ENCODE assay signal across 11 mouse cellular contexts in genomic region chr15:94239127-94239526, GRCm38 (mm10).
"Had no signal": no experiment of that assay in that cellular context is flagged by ENCODE, and none has a peak within 500 bp of the region (broad histone marks: within the 10 kb centered on the region; RNA-seq: fewer than 3 reads in every experiment).

No protein-coding gene starts in this region.

- H3K9me3 ChIP-seq: limb, embryonic 15.5 days; liver, embryonic 12.5 days; midbrain, embryonic 12.5 days; neural tube, embryonic 13.5 days had no signal

- H3K4me1 ChIP-seq: liver, embryonic 12.5 days; midbrain, embryonic 12.5 days; neural tube, embryonic 13.5 days had no signal

- H3K27me3 ChIP-seq: limb, embryonic 15.5 days; liver, embryonic 12.5 days; midbrain, embryonic 12.5 days; neural tube, embryonic 13.5 days had no signal

- H3K27ac ChIP-seq: liver, embryonic 12.5 days; midbrain, embryonic 12.5 days had no signal

- ATAC-seq: liver, embryonic 12.5 days; midbrain, embryonic 16.5 days had no signal

- H3K4me3 ChIP-seq: limb, embryonic 15.5 days; liver, embryonic 12.5 days; midbrain, embryonic 12.5 days; neural tube, embryonic 13.5 days had no signal

- H3K36me3 ChIP-seq: limb, embryonic 15.5 days; liver, embryonic 12.5 days; midbrain, embryonic 12.5 days; neural tube, embryonic 13.5 days had no signal

- H3K4me2 ChIP-seq: limb, embryonic 15.5 days; liver, embryonic 12.5 days; midbrain, embryonic 12.5 days; neural tube, embryonic 13.5 days had no signal

- H3K9ac ChIP-seq: limb, embryonic 15.5 days; liver, embryonic 12.5 days; midbrain, embryonic 12.5 days; neural tube, embryonic 13.5 days had no signal

- DNase-seq: kidney, adult 11 months; kidney, postnatal 14 days; layer of hippocampus, adult 9-11 months; layer of hippocampus, postnatal 36 days; retina, postnatal 1 day; right cerebral cortex, postnatal 4 days had no signal
